7 mouse cellular contexts compared by ENCODE assay signal in the genomic region with DNA sequence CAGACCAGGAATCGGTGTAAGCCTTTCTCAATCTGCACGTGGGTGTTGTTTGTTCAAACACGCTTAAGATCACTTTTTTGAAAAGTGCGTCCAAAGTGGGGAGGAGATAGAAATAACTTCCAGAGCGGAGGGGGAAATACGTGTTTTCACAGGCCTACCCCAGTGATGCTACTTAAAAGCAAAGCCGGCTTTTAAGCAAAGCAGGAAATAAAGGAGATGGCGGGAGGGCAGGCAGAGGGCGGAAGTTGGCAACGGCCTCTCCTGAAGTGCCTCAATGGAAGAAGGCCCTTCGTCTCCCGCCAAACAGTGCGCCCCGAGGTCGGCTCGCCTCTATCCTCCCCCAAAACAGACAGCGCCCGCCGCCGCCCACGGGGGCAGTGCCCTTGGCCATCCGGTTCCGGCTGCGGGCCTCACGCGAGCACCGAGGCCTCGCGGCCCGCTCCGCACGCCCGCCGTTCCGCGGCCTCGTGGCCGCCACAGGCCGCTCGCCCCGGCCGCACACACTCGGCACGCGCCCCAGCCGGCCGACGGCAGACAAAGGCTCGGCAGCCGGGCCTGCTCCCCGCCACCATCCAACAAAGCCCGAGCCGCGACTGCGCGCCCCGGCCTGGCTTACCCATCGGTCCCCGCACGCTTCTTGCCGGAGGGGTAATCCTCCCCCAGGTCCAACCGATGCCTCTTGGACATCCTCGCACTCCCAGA. TPM values are rescaled to one million over a fixed set of nuclear protein-coding genes. Genes with fewer than 3 reads are reported as not detected.
A peak's percentile ranks its signal among the peaks of the same experiment; 100 is the strongest.
DNase-seq lines count a peak whose midpoint lies in the region; ATAC-seq and TF ChIP-seq lines count a peak whose summit lies in the region.

No protein-coding gene starts in this region.

- TF ChIP-seq POLR2A in MEL (IDR thresholded peaks at IDR 0.05; ENCODE audit: control insufficient read depth in 1 of 2, insufficient read depth in 1 of 2, low read depth in 1 of 2, low read length in 2 of 2, poor library complexity in 1 of 2) = peak in 1 of 2 experiments; percentile 65; a peak in 3 of 4 replicates

- peak overlapping the region; percentile 99 for H3K9ac ChIP-seq in MEL (ENCODE audit: control insufficient read depth, low read depth, low read length, poor library complexity, severe bottlenecking)
- peak overlapping the region; percentile 100 for H3K9ac ChIP-seq in heart, embryonic 16.5 days (ENCODE audit: low read length)

- TF ChIP-seq RAD21 in MEL (IDR thresholded peaks at IDR 0.05; ENCODE audit: low read depth, low read length) = no peak

- no peak for TF ChIP-seq CTCF in MEL (IDR thresholded peaks at IDR 0.05 in 2 of 3, conservative IDR thresholded peaks at IDR 0.05 in 1 of 3; ENCODE audit: control insufficient read depth in 1 of 3, insufficient read depth in 1 of 3, low read depth in 2 of 3, low read length in 3 of 3, poor library complexity in 1 of 3, severe bottlenecking in 1 of 3)
- TF ChIP-seq CTCF in layer of hippocampus, adult 2 months (conservative IDR thresholded peaks at IDR 0.05) = no peak

- peak overlapping the region; percentile 88 for H3K27ac ChIP-seq in MEL (ENCODE audit: control insufficient read depth, low read depth, low read length)
- H3K27ac ChIP-seq in forebrain, embryonic 10.5 days = peak overlapping the region; percentile 100
- peak overlapping the region; percentile 93 for H3K27ac ChIP-seq in heart, embryonic 16.5 days (ENCODE audit: low read length)
- H3K27ac ChIP-seq in layer of hippocampus, adult 2 months = peak overlapping the region; percentile 97

- under 1% methylated on average over 62 of the region's 63 CpGs for WGBS in forebrain, embryonic 10.5 days
- WGBS in heart, embryonic 16.5 days = under 1% methylated on average over 63 of the region's 63 CpGs

- peak; percentile 85 for DNase-seq in MEL (ENCODE audit: low read depth, low spot score)
- DNase-seq in adrenal gland, postnatal 4 days (ENCODE audit: low spot score in 2 of 2) = peak; percentile 24 to 46
- DNase-seq in forebrain, embryonic 10.5 days (ENCODE audit: extremely low spot score, low spot score) = peak; percentile 70
- peak; percentile 7 to 23 for DNase-seq in layer of hippocampus, adult 2 months (ENCODE audit: low spot score in 2 of 2)
- DNase-seq in right cerebral cortex, postnatal 14 days = peak; percentile 41

- H3K79me2 ChIP-seq in MEL (ENCODE audit: control insufficient read depth, insufficient read depth, low read length, poor library complexity) = peaks cover 57% of the 10 kb centered on the region

- no peaks in the 10 kb centered on the region for H3K27me3 ChIP-seq in MEL (ENCODE audit: control insufficient read depth in 1 of 2, insufficient read depth in 2 of 2, low read length in 2 of 2)
- no peaks in the 10 kb centered on the region for H3K27me3 ChIP-seq in forebrain, embryonic 10.5 days (ENCODE audit: poor library complexity, severe bottlenecking)
- no peaks in the 10 kb centered on the region for H3K27me3 ChIP-seq in heart, embryonic 16.5 days (ENCODE audit: control insufficient read depth, insufficient read depth, low read length)
- H3K27me3 ChIP-seq in megakaryocyte, embryonic 14.5 days (replicated peaks) = no peaks in the 10 kb centered on the region

- H3K4me3 ChIP-seq in MEL (ENCODE audit: control insufficient read depth in 1 of 2, insufficient read depth in 1 of 2, low read depth in 2 of 2, low read length in 2 of 2) = peak overlapping the region; percentile 79 to 97
- peak overlapping the region; percentile 98 for H3K4me3 ChIP-seq in forebrain, embryonic 10.5 days
- H3K4me3 ChIP-seq in heart, embryonic 16.5 days (ENCODE audit: low read length) = peak overlapping the region; percentile 99
- H3K4me3 ChIP-seq in layer of hippocampus, adult 2 months = peak overlapping the region; percentile 98
- peak overlapping the region; percentile 98 for H3K4me3 ChIP-seq in megakaryocyte, embryonic 14.5 days (replicated peaks)

- no peak for TF ChIP-seq EP300 in MEL (IDR thresholded peaks at IDR 0.05; ENCODE audit: low read depth in 1 of 2, low read length in 2 of 2)

- peaks cover 0 to 39% of the 10 kb centered on the region in 2 experiments; a peak in 3 of 4 replicates for H3K36me3 ChIP-seq in MEL (ENCODE audit: control insufficient read depth in 1 of 2, insufficient read depth in 2 of 2, low read length in 2 of 2)
- peaks cover 7% of the 10 kb centered on the region for H3K36me3 ChIP-seq in forebrain, embryonic 10.5 days (replicated peaks)
- H3K36me3 ChIP-seq in heart, embryonic 16.5 days (ENCODE audit: control insufficient read depth, insufficient read depth) = no peaks in the 10 kb centered on the region
- peaks cover 21% of the 10 kb centered on the region for H3K36me3 ChIP-seq in megakaryocyte, embryonic 14.5 days (replicated peaks; ENCODE audit: low read length)

- H3K4me1 ChIP-seq in MEL (ENCODE audit: control insufficient read depth in 1 of 2, insufficient read depth in 2 of 2, low read length in 2 of 2) = peaks cover 9 to 18% of the 10 kb centered on the region in 2 experiments
- peaks cover 25% of the 10 kb centered on the region for H3K4me1 ChIP-seq in forebrain, embryonic 10.5 days
- peaks cover 30% of the 10 kb centered on the region for H3K4me1 ChIP-seq in heart, embryonic 16.5 days (ENCODE audit: control insufficient read depth, insufficient read depth, low read length)
- H3K4me1 ChIP-seq in megakaryocyte, embryonic 14.5 days = peaks cover 49% of the 10 kb centered on the region

- ATAC-seq in heart, embryonic 16.5 days (replicated peaks; ENCODE audit: extremely low read depth, insufficient read depth, low FRiP score) = peak; percentile 76

- H3K9me3 ChIP-seq in MEL (replicated peaks; ENCODE audit: insufficient read depth, low read length) = no peaks in the 10 kb centered on the region
- no peaks in the 10 kb centered on the region for H3K9me3 ChIP-seq in forebrain, embryonic 10.5 days
- H3K9me3 ChIP-seq in heart, embryonic 16.5 days (replicated peaks; ENCODE audit: control insufficient read depth, low read length) = no peaks in the 10 kb centered on the region
- no peaks in the 10 kb centered on the region for H3K9me3 ChIP-seq in megakaryocyte, embryonic 14.5 days

- peak overlapping the region; percentile 73 for H3K4me2 ChIP-seq in heart, embryonic 16.5 days (ENCODE audit: low read depth, low read length)

TF ChIP-seq in MEL, 35 proteins besides CTCF, POLR2A, EP300 and RAD21 (continues in another document):
- TF ChIP-seq TCF12 (IDR thresholded peaks at IDR 0.05; ENCODE audit: low read depth, low read length) = no peak
- no peak for TF ChIP-seq MAZ (IDR thresholded peaks at IDR 0.05; ENCODE audit: low read depth, low read length)
- TF ChIP-seq USF2 (IDR thresholded peaks at IDR 0.05; ENCODE audit: borderline replicate concordance in 1 of 2, insufficient read depth in 1 of 2, low read depth in 1 of 2, low read length in 2 of 2) = no peak
- TF ChIP-seq MAFK (IDR thresholded peaks at IDR 0.05; ENCODE audit: borderline replicate concordance, low read depth, low read length) = no peak
- TF ChIP-seq MAX (IDR thresholded peaks at IDR 0.05; ENCODE audit: low read length) = peak; percentile 84
- no peak for TF ChIP-seq MYB (IDR thresholded peaks at IDR 0.05; ENCODE audit: low read depth, low read length)
- TF ChIP-seq ZMIZ1 (IDR thresholded peaks at IDR 0.05; ENCODE audit: low read depth, low read length) = 0 out of 2 replicates have a peak, but pooled peaks have one; percentile 20
- no peak for TF ChIP-seq JUND (IDR thresholded peaks at IDR 0.05; ENCODE audit: low read depth, low read length)
- no peak for TF ChIP-seq POLR2AphosphoS5 (IDR thresholded peaks at IDR 0.05; ENCODE audit: borderline replicate concordance, low read depth, low read length)
- no peak for TF ChIP-seq TAL1 (IDR thresholded peaks at IDR 0.05; ENCODE audit: low read length)
- no peak for TF ChIP-seq GABPA (IDR thresholded peaks at IDR 0.05; ENCODE audit: low read depth, low read length)
- TF ChIP-seq ZNF384 (IDR thresholded peaks at IDR 0.05; ENCODE audit: low read depth, low read length) = no peak
- no peak for TF ChIP-seq CHD2 (IDR thresholded peaks at IDR 0.05; ENCODE audit: low read length)
- peak; percentile 80 for TF ChIP-seq CHD1 (IDR thresholded peaks at IDR 0.05; ENCODE audit: low read depth, low read length)
- TF ChIP-seq SMC3 (IDR thresholded peaks at IDR 0.05; ENCODE audit: low read depth, low read length) = no peak
- peak; percentile 90 for TF ChIP-seq MYC (IDR thresholded peaks at IDR 0.05; ENCODE audit: low read depth, low read length)
- no peak for TF ChIP-seq MEF2A (IDR thresholded peaks at IDR 0.05; ENCODE audit: extremely low read depth, insufficient replicate concordance, low read depth, low read length, poor library complexity, severe bottlenecking)
- TF ChIP-seq E2F4 (IDR thresholded peaks at IDR 0.05; ENCODE audit: borderline replicate concordance, low read depth, low read length) = peak; percentile 72; the same call in 1 of the 2 replicates
- TF ChIP-seq UBTF (IDR thresholded peaks at IDR 0.05; ENCODE audit: borderline replicate concordance, insufficient read depth, low read depth, low read length) = peak; percentile 91; the same call in 1 of the 2 replicates
- no peak for TF ChIP-seq NELFE (IDR thresholded peaks at IDR 0.05; ENCODE audit: low read depth, low read length)
- no peak for TF ChIP-seq USF1 (IDR thresholded peaks at IDR 0.05; ENCODE audit: low read depth, low read length)
- TF ChIP-seq ELF1 (IDR thresholded peaks at IDR 0.05; ENCODE audit: low read depth, low read length) = peak; percentile 75
- TF ChIP-seq GATA1 (IDR thresholded peaks at IDR 0.05; ENCODE audit: low read depth, low read length) = no peak
- no peak for TF ChIP-seq NRF1 (IDR thresholded peaks at IDR 0.05; ENCODE audit: insufficient read depth, low read depth, low read length, poor library complexity, severe bottlenecking)
- peak; percentile 24; the same call in 1 of the 2 replicates for TF ChIP-seq ETS1 (IDR thresholded peaks at IDR 0.05; ENCODE audit: low read depth, low read length)
- no peak for TF ChIP-seq ZKSCAN1 (IDR thresholded peaks at IDR 0.05; ENCODE audit: low read depth, low read length)
- TF ChIP-seq POLR2AphosphoS2 (IDR thresholded peaks at IDR 0.05; ENCODE audit: low read length) = no peak
- TF ChIP-seq RCOR1 (IDR thresholded peaks at IDR 0.05; ENCODE audit: low read depth, low read length) = no peak

RNA-seq across cellular contexts. Expression of a gene that starts 0.5 kb away (rescaled TPM):
- total RNA-seq in MEL (2012; rRNA removed) = 153 and 157 TPM in 2 replicates
- polyA plus RNA-seq in MEL (2012; ENCODE audit: insufficient read depth in 1 of 2, insufficient read length in 2 of 2, low read depth in 1 of 2, low replicate concordance in 2 of 2, missing spikeins in 1 of 2) = 100 to 1,000 TPM; 309 to 348 TPM
- total RNA-seq in adrenal gland, postnatal 4 days (2021) = 100 to 1,000 TPM; 138 to 151 TPM
- 225 and 226 TPM in 2 replicates for polyA plus RNA-seq in forebrain, embryonic 10.5 days (2016; fragmentation: Nextera tagmentation; extraction: Ambion mirVana)
- 91.1 and 96.7 TPM in 2 replicates for polyA plus RNA-seq in heart, embryonic 16.5 days (2015; fragmentation: Nextera tagmentation; extraction: Ambion mirVana)
- 100 to 1,000 TPM in 1 of 2 experiments, 10 to 100 TPM in 1; 96.1 to 101 TPM for total RNA-seq in layer of hippocampus, adult 2 months (2021)
- polyA plus RNA-seq in megakaryocyte, embryonic 14.5 days (2012; ENCODE audit: insufficient read depth, low replicate concordance) = 19.9 and 28.9 TPM in 2 replicates

Comparison
In these comparisons a context has a peak if more than half of its experiments do, and no peak if none do; other contexts are left out.
1. Peak in every context shown above with its lines: DNase-seq, ATAC-seq, H3K4me3 ChIP-seq and H3K27ac ChIP-seq.
2. DNase-seq: peak in every context shown above with its lines; median percentile 85 in MEL; 70 in forebrain, embryonic 10.5 days; 41 in right cerebral cortex, postnatal 14 days; 35 in adrenal gland, postnatal 4 days; 15 in layer of hippocampus, adult 2 months.